Mouse (Mus musculus) midbrain, embryonic 13.5 days (tissue): ENCODE results near the gene Rpap1. TPM values are rescaled to one million over a fixed set of nuclear protein-coding genes. Genes with fewer than 3 reads are reported as not detected.
A peak's percentile ranks its signal among the peaks of the same experiment; 100 is the strongest.
"Not testable (repeated sequence)": the region's sequence is repeated elsewhere in the genome, so short reads cannot be mapped to it uniquely, and the experiment has no call there.

Experiments
- ATAC-seq: fragments of 200-750 bp; cut with Nextera tagmentation; 2 replicates; pipeline ENCODE4 v1.8.0; 2017; ENCODE audit warnings: mild to moderate bottlenecking, moderate TSS enrichment, moderate library complexity
- H3K27ac ChIP-seq: fragments of 300-500 bp; sonication (generic); 2 replicates; pipeline ENCODE4 v1.5.1; 2015; ENCODE audit warnings: inconsistent platforms, mild to moderate bottlenecking, moderate library complexity
- H3K27me3 ChIP-seq: fragments of 300-500 bp; sonication (generic); 2 replicates; pipeline ENCODE4 v1.6.1; 2015; ENCODE audit warnings: mild to moderate bottlenecking, inconsistent platforms
- H3K36me3 ChIP-seq: fragments of 300-500 bp; sonication (generic); 2 replicates; pipeline ENCODE4 v1.6.1; 2015; ENCODE audit warnings: mild to moderate bottlenecking, inconsistent platforms
- H3K4me1 ChIP-seq: fragments of 300-500 bp; sonication (generic); replicated peaks from 2 replicates; pipeline ENCODE4 v1.6.1; 2015; ENCODE audit warnings: inconsistent platforms
- H3K4me2 ChIP-seq: fragments of 300-500 bp; sonication (generic); replicated peaks from 2 replicates; pipeline ENCODE4 v1.6.1; 2015; ENCODE audit warnings: moderate library complexity, mild to moderate bottlenecking, inconsistent platforms
- H3K4me3 ChIP-seq: fragments of 300-500 bp; sonication (generic); replicated peaks from 2 replicates; pipeline ENCODE4 v1.5.1; 2015; ENCODE audit warnings: mild to moderate bottlenecking, inconsistent platforms
- H3K9ac ChIP-seq: fragments of 300-500 bp; sonication (generic); replicated peaks from 2 replicates; pipeline ENCODE4 v1.6.1; 2015; ENCODE audit warnings: mild to moderate bottlenecking, inconsistent platforms
- H3K9me3 ChIP-seq: fragments of 300-500 bp; sonication (generic); 2 replicates; pipeline ENCODE4 v1.6.1; 2016; ENCODE audit warnings: mild to moderate bottlenecking, inconsistent platforms
- whole genome bisulfite sequencing: fragments of 180-500 bp; shearing (Covaris S2); methylation state at CpG from one replicate; pipeline ENCODE4 v1.1.7; 2015; 5-methylcytosine and 5-hydroxymethylcytosine counted together
- polyA plus RNA-seq: library from polyadenylated mRNA; unstranded; fragments of >200 nt; fragmentation: Nextera tagmentation; extraction: Ambion mirVana; gene quantifications from 2 replicates; pipeline ENCODE4 v1.2.1, GENCODE M21; 2015

Gene Rpap1
- polyA plus RNA-seq, 1 experiment from 2014 or later: 25.1 TPM

DNA sequence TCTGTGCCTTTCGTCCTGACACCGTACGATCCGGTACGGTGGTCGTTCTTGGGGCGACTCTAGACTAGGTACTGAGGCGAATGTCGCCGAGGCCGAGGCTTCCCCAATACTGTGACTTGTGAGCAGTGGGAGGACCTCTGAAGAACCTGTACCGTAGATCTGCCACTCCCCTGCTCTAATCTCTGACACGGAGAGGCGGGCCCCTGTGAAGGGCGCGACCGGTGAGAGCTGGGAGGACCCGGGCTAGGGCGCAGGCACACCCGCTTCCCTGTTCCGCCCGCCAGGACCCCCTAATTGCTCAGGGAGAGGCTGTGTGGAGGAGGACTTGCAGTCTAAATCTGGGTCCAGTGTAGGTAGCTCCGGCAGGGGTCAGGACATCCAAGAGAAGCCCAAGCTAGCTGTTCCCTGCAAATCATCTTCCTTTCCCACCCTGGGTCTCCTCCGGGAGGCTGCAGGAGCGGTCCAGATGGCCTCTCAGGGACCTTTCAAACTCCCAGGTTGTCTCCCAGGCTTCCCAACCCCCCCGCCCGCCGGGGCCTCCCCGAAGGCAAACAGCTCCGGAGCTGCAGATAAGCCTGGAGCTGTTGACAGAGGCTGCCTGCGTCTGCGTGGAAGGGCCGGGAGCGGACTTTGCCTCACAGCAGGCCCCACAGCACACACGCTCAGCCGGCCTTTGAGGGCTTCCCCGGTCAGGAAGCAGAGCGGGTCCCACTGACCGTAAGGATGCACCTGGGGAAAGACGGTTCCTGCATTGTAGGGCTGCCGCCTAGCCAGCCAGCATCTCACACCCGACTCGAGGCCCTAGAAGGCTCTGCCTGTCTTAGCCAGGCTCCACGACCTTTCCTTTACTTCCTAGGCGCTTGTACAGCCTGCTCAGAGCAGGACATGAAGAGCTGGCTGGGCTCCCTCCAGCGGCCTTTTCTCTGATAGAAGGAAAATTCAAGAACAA is 42.9 kb downstream of the Rpap1 start:
- no peak overlapping the region for H3K27ac ChIP-seq
- peak overlapping the region; percentile 57 for H3K4me3 ChIP-seq
- no peaks in the 10 kb centered on the region for H3K36me3 ChIP-seq
- no peaks in the 10 kb centered on the region for H3K9me3 ChIP-seq
- peak overlapping the region; percentile 44 for H3K4me2 ChIP-seq
- H3K9ac ChIP-seq: peak overlapping the region; percentile 39; the same call in 1 of the 2 replicates
- peaks cover 70% of the 10 kb centered on the region for H3K27me3 ChIP-seq
- ATAC-seq: peak; percentile 18; the same call in 1 of the 2 replicates
- H3K4me1 ChIP-seq: peaks cover 42% of the 10 kb centered on the region
- WGBS: 3% methylated on average over 46 of the region's 46 CpGs

DNA sequence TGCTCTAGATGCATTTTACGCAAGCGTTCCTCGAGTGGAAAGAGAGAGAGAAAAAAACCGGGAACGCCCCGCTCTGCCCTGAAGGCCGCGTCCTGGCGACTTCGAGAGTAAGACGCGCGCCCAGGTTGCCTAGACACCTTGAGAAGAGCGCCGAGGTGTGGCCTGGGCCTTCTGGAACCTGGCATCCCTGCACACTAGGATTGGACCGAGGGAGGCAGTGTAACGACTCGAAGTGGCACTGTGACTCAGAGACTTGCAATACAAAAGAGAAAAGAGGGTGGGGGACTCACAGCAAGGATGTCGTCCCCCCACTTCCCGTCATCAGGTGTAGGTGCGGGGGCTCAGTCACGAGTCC is 43.6 kb downstream of the Rpap1 start:
- ATAC-seq: no peak
- Histone ChIP-seq H3K4me2 (peak overlapping the region; percentile 44), H3K9me3 (no peaks in the 10 kb centered on the region), H3K9ac (no peak overlapping the region; the same call in 1 of the 2 replicates), H3K4me1 (peaks cover 42% of the 10 kb centered on the region), H3K27ac (no peak overlapping the region), H3K27me3 (peaks cover 70% of the 10 kb centered on the region), H3K4me3 (peak overlapping the region; percentile 57), H3K36me3 (no peaks in the 10 kb centered on the region)
- 5% methylated on average over 22 of the region's 22 CpGs for WGBS

DNA sequence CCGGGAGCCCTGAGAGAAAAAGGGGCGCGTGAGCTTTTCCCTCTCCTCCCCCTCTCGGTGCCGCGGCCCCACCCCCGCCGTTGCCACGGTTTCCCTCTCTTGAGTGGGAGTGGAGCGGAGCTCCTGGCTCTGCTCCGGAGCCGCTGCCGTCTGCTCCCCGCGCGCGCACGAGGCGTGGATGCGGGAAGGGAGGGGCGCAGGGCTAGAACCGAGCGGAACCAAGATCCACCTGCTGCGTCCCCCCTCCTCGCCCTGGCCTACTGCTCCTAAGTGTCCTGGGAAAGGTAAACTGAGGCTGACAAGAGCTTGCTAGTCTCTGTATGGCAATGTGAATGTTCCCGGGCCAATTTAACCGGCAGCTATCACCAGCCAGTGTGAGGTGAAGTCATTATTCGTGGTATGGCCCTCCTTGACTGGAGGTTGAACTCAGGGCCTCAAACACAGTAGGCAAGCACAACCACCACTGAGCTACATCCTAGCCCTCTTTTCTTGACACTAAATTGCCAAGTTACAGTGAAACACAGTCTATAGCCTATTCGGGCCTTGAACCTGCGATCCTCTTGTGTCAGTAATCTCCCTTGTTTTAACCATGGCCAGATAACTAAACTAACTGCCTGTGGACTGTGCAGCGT is 44.0 kb downstream of the Rpap1 start:
- peak; percentile 5; the same call in 1 of the 2 replicates for ATAC-seq
- H3K27me3 ChIP-seq: peaks cover 70% of the 10 kb centered on the region

DNA sequence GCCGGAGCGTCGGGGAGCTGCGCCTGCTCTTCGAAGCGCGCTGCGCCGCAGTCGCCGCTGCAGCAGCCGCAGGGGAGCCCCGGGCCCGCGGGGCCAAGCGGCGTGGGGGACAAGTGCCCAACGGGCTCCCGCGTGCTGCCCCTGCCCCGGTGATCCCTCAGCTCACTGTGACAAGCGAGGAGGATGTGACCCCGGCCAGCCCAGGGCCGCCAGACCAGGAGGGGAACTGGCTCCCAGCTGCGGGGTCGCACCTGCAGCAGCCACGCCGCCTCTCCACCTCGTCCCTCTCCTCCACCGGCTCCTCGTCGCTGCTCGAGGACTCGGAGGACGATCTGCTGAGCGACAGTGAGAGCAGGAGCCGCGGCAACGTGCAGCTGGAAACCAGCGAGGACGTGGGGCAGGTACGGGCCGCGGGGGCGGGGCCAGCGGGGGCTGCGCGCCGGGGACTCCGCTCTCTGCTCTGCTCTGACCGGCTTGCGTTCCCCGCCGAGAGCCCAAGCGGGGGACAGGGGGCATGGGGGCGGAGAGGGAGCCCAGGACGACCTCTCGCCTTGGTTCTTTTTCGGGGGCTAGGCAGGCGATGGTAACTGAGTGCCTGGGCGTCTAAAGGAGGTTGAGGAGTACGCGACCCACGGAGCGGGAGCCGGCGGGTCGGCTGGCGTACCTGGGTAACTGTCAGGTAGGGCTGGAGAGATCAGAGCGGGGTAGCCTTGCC is 44.7 kb downstream of the Rpap1 start:
- WGBS: under 1% methylated on average over 49 of the region's 70 CpGs
- Histone ChIP-seq H3K27me3 (peaks cover 64% of the 10 kb centered on the region), H3K4me2 (peak overlapping the region; percentile 98), H3K4me1 (peaks cover 42% of the 10 kb centered on the region), H3K27ac (no peak overlapping the region), H3K36me3 (no peaks in the 10 kb centered on the region), H3K9ac (peak overlapping the region; percentile 64), H3K4me3 (peak overlapping the region; percentile 57), H3K9me3 (no peaks in the 10 kb centered on the region)
- ATAC-seq: peak; percentile 47

More for the DNA sequence above, 44.0 kb downstream of the Rpap1 start:
- Histone ChIP-seq H3K9me3 (no peaks in the 10 kb centered on the region), H3K4me3 (peak overlapping the region; percentile 57), H3K4me2 (peak overlapping the region; percentile 98), H3K27ac (no peak overlapping the region), H3K36me3 (no peaks in the 10 kb centered on the region), H3K9ac (peak overlapping the region; percentile 64; the same call in 1 of the 2 replicates), H3K4me1 (peaks cover 42% of the 10 kb centered on the region)
- 12% methylated on average over 15 of the region's 31 CpGs for whole genome bisulfite sequencing

DNA sequence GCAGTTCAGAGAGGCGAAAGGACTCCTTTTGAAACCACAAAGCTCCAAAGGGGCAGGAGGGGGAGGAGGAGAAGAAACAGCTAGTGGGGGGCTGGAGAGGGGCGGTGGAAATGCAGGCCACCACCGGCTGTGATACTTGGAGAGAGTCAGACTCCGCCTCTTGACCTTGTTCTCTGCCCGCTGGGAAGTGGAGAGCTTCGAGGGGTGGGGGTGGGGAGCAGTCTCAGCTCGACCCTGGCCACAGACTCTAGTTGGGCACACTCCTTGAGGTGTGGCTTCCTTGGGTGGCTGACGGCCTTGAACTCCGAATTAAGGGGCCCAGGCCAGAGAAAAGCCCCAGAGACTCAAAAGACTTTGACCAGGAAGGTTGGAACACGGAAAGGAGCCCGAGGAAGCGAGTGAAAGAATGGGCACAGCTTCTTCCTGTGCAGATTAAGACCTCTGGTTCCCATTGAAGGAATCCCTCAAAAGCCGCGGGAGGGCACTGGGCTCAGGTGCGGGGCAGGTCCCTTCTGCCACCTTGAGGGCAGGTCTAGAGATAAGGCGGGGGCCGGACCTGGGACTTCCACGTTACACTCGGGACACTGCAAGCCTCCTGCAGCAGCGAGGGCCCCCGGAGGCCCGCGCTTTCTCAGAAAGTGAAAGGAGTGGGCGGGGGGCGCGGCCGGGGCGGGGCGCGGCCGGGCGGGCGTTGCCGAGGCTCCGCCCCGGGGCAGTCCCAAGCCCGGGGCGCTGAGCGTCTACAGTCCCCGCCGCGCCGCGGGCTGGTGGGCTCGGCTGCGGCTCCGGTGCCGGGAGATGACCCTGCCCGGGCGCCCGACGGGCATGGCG is 45.5 kb downstream of the Rpap1 start, which contains the start of gene Itpka:
Gene Itpka (plus strand): TSS at position 757 of the 831 bp plus-strand sequence.
- WGBS: under 1% methylated on average over 43 of the region's 53 CpGs
- peak; percentile 69 for ATAC-seq

DNA sequence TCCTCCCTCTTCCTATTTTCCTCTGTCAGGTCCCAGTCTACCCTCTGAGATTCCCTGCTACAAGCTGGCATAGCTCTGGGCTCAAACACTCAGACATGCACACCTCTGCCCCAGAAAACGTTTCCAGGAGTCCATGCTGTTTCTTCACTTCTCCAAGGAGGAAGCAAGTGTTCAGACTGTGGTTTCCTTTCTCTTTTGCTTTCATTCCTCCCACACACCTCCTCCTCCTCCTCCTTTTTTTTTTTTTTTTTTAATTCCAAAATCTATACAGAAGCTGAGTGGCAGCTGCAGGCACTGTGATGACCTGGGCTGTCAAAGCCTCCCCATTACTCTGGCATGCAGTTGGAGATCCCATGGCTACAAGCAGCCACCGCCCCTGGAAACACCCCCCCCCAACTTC is 46.8 kb downstream of the Rpap1 start:
- Histone ChIP-seq H3K9me3 (no peaks in the 10 kb centered on the region), H3K36me3 (peaks cover 2% of the 10 kb centered on the region; the same call in 1 of the 2 replicates), H3K4me3 (no peak overlapping the region), H3K27me3 (peaks cover 60% of the 10 kb centered on the region), H3K9ac (no peak overlapping the region), H3K4me2 (no peak overlapping the region), H3K27ac (no peak overlapping the region), H3K4me1 (peaks cover 42% of the 10 kb centered on the region)
- WGBS: 13% methylated on average over 2 of the region's 2 CpGs
- ATAC-seq: no peak

More for the DNA sequence above, 45.5 kb downstream of the Rpap1 start, which contains the start of gene Itpka:
- Histone ChIP-seq H3K9ac (peak within 1 kb of the TSS; percentile 64), H3K36me3 (no peaks in the 10 kb centered on the region), H3K27me3 (peaks cover 62% of the 10 kb centered on the region), H3K27ac (no peak within 1 kb of the TSS), H3K4me2 (peak within 1 kb of the TSS; percentile 98), H3K4me1 (peaks cover 42% of the 10 kb centered on the region), H3K9me3 (no peaks in the 10 kb centered on the region), H3K4me3 (peak within 1 kb of the TSS; percentile 57)

DNA sequence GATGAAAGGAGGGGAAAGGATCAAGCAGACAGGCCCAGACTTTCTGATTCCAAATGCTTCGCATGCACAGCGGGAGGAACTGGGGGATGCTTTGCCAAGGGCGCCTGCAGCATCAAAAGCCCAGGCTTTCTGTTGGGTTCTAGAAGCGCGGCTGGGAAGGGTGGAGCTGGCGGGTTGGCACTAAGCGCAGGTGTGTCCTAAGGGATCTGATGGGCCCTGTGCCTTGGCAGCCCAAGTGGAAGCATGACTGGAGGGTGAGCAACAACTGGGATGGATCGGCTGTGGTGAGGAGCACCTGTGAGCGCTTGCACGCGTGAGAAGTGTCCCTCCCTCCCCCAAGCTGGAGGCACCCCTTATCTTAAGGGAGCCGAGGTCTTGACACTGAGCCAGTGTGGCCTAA is 50.2 kb downstream of the Rpap1 start:
- H3K4me3 ChIP-seq: no peak overlapping the region

DNA sequence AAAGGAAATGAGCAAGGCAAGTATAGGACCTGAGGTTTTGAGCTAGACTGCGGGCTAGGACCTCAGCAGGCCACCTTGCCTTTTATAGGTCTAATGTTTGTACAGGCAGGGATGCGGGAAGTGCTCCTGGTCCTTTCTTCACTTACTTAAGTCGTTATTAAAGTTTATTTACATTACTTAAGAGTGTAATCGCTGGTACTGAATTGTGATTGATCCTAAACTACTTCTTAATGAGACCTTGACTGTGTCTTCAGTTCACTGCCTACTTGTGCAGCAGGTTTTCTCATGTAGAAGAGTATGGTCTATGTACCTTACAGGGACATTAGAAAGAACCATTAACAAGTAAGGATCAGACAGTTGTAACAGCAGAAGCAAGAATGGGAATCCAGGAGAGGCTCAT is 56.6 kb downstream of the Rpap1 start:
- H3K4me2 ChIP-seq: no peak overlapping the region
- 94% methylated on average over 4 of the region's 4 CpGs for WGBS
- no peak overlapping the region for H3K4me3 ChIP-seq
- no peaks in the 10 kb centered on the region for H3K4me1 ChIP-seq
- no peaks in the 10 kb centered on the region for H3K9me3 ChIP-seq
- no peak overlapping the region for H3K9ac ChIP-seq
- no peak overlapping the region for H3K27ac ChIP-seq
- H3K27me3 ChIP-seq: no peaks in the 10 kb centered on the region; the same call in 1 of the 2 replicates
- ATAC-seq: no peak
- peaks cover 96% of the 10 kb centered on the region for H3K36me3 ChIP-seq

More for the DNA sequence above, 50.2 kb downstream of the Rpap1 start:
- no peak overlapping the region for H3K4me2 ChIP-seq
- peaks cover 25% of the 10 kb centered on the region for H3K27me3 ChIP-seq
- no peaks in the 10 kb centered on the region for H3K9me3 ChIP-seq
- H3K27ac ChIP-seq: no peak overlapping the region
- H3K4me1 ChIP-seq: peaks cover 12% of the 10 kb centered on the region
- no peak overlapping the region for H3K9ac ChIP-seq
- peaks cover 33% of the 10 kb centered on the region for H3K36me3 ChIP-seq
- WGBS: 29% methylated on average over 12 of the region's 12 CpGs
- ATAC-seq: no peak

DNA sequence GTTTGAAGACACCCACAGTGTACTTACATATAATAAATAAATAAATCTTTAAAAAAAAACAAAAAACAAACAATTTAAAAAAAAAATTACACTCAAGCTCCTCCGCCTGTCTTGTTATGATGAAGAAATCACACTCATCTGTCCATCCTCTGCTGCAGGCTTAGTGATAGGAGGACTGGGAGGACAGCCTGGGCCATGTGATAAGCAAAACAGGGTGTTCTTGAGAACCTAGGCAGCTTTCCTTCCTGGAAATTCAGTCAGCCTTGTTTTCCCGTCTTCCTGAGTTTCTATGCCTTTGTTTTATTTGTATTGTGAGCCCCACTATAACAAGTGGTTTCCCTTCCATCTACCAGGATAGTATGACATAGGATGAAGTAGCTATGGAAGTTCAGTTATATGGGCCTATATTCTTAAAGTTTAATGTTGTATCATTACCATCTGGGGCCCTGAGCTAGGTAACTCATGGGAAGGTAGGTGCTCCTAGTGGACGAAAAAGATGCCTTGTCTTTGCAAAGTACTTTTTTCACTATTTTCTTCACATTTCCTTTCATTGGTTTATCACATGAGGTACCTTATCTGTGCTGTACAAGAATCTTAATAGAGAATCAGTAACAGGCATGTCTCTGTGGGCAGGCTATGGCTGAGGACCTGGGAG is 59.4 kb downstream of the Rpap1 start:
- Histone ChIP-seq H3K27me3 (no peaks in the 10 kb centered on the region), H3K4me1 (no peaks in the 10 kb centered on the region), H3K36me3 (peaks cover 96% of the 10 kb centered on the region), H3K27ac (no peak overlapping the region), H3K9ac (no peak overlapping the region), H3K9me3 (no peaks in the 10 kb centered on the region), H3K4me3 (no peak overlapping the region), H3K4me2 (no peak overlapping the region)
- no peak for ATAC-seq
- 94% methylated on average over 3 of the region's 3 CpGs for WGBS

DNA sequence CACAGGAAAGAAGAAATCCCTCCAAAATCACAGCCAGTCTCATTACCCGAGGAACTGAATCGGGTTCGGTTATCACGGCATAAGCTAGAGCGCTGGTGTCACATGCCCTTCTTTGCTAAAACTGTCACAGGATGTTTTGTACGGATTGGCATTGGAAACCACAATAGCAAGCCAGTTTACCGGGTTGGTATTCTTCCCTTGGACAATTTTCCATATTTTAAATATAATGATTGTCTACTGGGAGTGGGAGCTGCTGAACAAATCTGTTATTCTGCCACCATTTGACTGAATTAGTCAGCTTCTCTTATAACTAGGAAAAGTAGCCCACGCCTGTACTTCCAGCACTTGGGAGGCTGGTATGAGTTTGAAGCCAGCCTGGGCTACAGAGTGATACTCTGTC is 66.3 kb downstream of the Rpap1 start:
- H3K4me3 ChIP-seq: no peak overlapping the region
- WGBS: 97% methylated on average over 8 of the region's 8 CpGs
- H3K4me2 ChIP-seq: no peak overlapping the region
- H3K4me1 ChIP-seq: no peaks in the 10 kb centered on the region
- H3K9ac ChIP-seq: no peak overlapping the region
- no peaks in the 10 kb centered on the region for H3K9me3 ChIP-seq
- no peaks in the 10 kb centered on the region for H3K27me3 ChIP-seq
- H3K36me3 ChIP-seq: peaks cover 90% of the 10 kb centered on the region
- no peak for ATAC-seq
- no peak overlapping the region for H3K27ac ChIP-seq

DNA sequence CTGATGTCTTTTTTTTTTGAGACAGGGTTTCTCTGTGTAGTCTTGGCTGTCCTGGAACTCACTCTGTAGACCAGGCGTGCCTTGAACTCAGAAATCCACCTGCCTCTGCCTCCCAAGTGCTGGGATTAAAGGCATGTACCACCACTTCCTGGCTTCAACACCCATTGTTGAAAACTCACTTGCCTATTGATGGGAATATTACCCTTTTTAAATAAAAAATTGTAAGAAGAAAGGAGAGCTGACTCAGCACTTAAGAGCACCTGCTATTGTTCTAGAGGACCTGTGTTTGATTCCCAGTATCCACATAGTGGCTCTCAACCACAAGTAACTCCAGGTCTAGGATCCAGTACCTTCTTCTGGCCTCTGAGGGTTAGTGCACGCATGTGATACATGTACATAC is 71.5 kb downstream of the Rpap1 start:
- WGBS: 92% methylated on average over 2 of the region's 2 CpGs
- H3K9me3 ChIP-seq, ATAC-seq, H3K27me3 ChIP-seq, H3K9ac ChIP-seq, H3K4me1 ChIP-seq, H3K27ac ChIP-seq, H3K4me2 ChIP-seq, H3K4me3 ChIP-seq: not testable (repeated sequence)
- H3K36me3 ChIP-seq: peaks cover 80% of the 10 kb centered on the region
